Mouse (Mus musculus): Measurements from ENCODE around the gene Cmss1.

DNA sequence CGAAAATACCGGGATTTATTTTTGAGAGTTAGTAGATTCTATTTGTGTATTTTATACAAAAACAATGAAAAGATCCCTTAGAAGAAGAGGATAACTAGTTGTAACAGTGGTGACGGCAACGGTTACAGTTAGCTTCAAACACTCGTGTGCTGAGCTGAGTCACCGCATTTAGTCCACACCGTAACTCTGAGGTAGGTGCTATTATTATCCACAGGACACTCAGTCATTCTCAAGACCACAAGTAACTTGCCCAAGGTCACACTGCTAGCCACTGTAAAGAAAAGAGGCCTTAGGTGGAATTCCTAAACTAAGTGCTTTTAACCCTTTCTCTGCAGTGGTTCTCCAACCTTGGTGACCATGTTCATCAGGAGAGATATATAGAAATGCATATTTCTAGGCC, 79.8 kb downstream of the Cmss1 start:
- TF ChIP-seq CTCF (IDR thresholded peaks at IDR 0.05; ENCODE audit: extremely low read depth, insufficient read depth, insufficient read length, insufficient replicate concordance), result no peak
- TF ChIP-seq POLR2A (IDR thresholded peaks at IDR 0.05; ENCODE audit: low read depth, low read length), result no peak
